Mouse (Mus musculus) intestine, embryonic 14.5 days (tissue): ENCODE data around the gene C2cd6. TPM values are rescaled to one million over a fixed set of nuclear protein-coding genes. Genes with fewer than 3 reads are reported as not detected.

Source experiments
- polyA plus RNA-seq: library from polyadenylated mRNA; unstranded; fragments of >200 nt; fragmentation: Nextera tagmentation; extraction: Ambion mirVana; gene quantifications from 2 replicates; pipeline ENCODE4 v1.2.1, GENCODE M21; 2014

Gene C2cd6
- polyA plus RNA-seq, 1 experiment from 2014 or later = not detected

Other genes with a start within 250 kb of the C2cd6 start
- gene Trak2, start 121.5 kb downstream of the C2cd6 start, polyA plus RNA-seq = 12.0 and 13.9 TPM in 2 replicates
- gene Stradb, start 121.4 kb downstream of the C2cd6 start, polyA plus RNA-seq = 26.4 and 29.2 TPM in 2 replicates
- gene Tmem237, start 25.5 kb upstream of the C2cd6 start, polyA plus RNA-seq = 40.3 and 43.6 TPM in 2 replicates
- gene Mpp4, start 68.5 kb upstream of the C2cd6 start, polyA plus RNA-seq = 0.31 and 0.41 TPM in 2 replicates
- 9.6 and 10.1 TPM in 2 replicates for gene Als2, start 142.3 kb upstream of the C2cd6 start, polyA plus RNA-seq
- gene Cdk15, start 162.0 kb upstream of the C2cd6 start, polyA plus RNA-seq = 0.32 and 0.44 TPM in 2 replicates